Mouse (Mus musculus) hematopoietic stem cell, adult 5-6 weeks (primary cell): ENCODE results near the gene Gmeb1. TPM values are rescaled to one million over a fixed set of nuclear protein-coding genes. Genes with fewer than 3 reads are reported as not detected.
"Not testable (repeated sequence)": the region's sequence is repeated elsewhere in the genome, so short reads cannot be mapped to it uniquely, and the experiment has no call there.

Experiments
- ATAC-seq, 2 experiments: fragments of 125-278 bp in 1 of 2; replicated peaks in 1 of 2; 2 replicates each; pipeline ENCODE4 v1.8.0; 2016 to 2017; ENCODE audit warnings: inconsistent platforms in 2 of 2, mild to moderate bottlenecking in 2 of 2, moderate number of reproducible peaks in 2 of 2, low read depth in 1 of 2, moderate TSS enrichment in 1 of 2; ENCODE audit not compliant: low FRiP score in 2 of 2, poor library complexity in 2 of 2, severe bottlenecking in 2 of 2, insufficient read depth in 1 of 2, low TSS enrichment in 1 of 2
- total RNA-seq: library from RNA; stranded (forward); fragments of 172-1452, 232-1000 nt; gene quantifications from 2 replicates; pipeline ENCODE4 v1.2.3, GENCODE M21; 2017

Gmeb1 gene
- 25.0 and 31.9 TPM in 2 replicates for total RNA-seq

GRCm38 (mm10) chr4:132261514-132262357 lies at the start of gene Gmeb1:
Gene Gmeb1, minus strand, starts transcription at chr4:132261602.
- ATAC-seq = peak; percentile 37 to 44; a peak in 1 of 4 replicates

- ATAC-seq = peak; percentile 15 to 24; a peak in 1 of 4 replicates
Measured at GRCm38 (mm10) chr4:132309849-132310472, 48.6 kb upstream of the Gmeb1 start.

GRCm38 (mm10) chr4:132309140-132309848 lies 47.9 kb upstream of the Gmeb1 start:
- peak; percentile 31 to 41; a peak in 3 of 4 replicates for ATAC-seq

- peak; percentile 87 to 89 for ATAC-seq
Measured at GRCm38 (mm10) chr4:132308437-132309139, 47.2 kb upstream of the Gmeb1 start.

GRCm38 (mm10) chr4:132306004-132306403 lies 44.6 kb upstream of the Gmeb1 start:
- ATAC-seq = peak in 1 of 2 experiments; percentile 26; a peak in 1 of 4 replicates

GRCm38 (mm10) chr4:132305276-132305675 lies 43.9 kb upstream of the Gmeb1 start:
- no peak for ATAC-seq

- not testable (repeated sequence) for ATAC-seq
Measured at GRCm38 (mm10) chr4:132303484-132303883, 42.1 kb upstream of the Gmeb1 start.

- ATAC-seq = peak; percentile 70
Measured at GRCm38 (mm10) chr4:132302939-132303479, 41.6 kb upstream of the Gmeb1 start, which contains the start of gene Rab42. Gene Rab42, minus strand, starts transcription at chr4:132303385.

- ATAC-seq = no peak
Measured at GRCm38 (mm10) chr4:132301965-132302938, 40.9 kb upstream of the Gmeb1 start.

- no peak for ATAC-seq
Measured at GRCm38 (mm10) chr4:132301486-132301885, 40.1 kb upstream of the Gmeb1 start.

- no peak for ATAC-seq
Measured at GRCm38 (mm10) chr4:132299849-132300248, 38.4 kb upstream of the Gmeb1 start.

GRCm38 (mm10) chr4:132295696-132296390 lies 34.4 kb upstream of the Gmeb1 start:
- ATAC-seq = no peak

- no peak for ATAC-seq
Measured at GRCm38 (mm10) chr4:132293682-132294240, 32.4 kb upstream of the Gmeb1 start.

GRCm38 (mm10) chr4:132292988-132293387 lies 31.6 kb upstream of the Gmeb1 start:
- ATAC-seq = no peak

GRCm38 (mm10) chr4:132291624-132292335 lies 30.4 kb upstream of the Gmeb1 start:
- ATAC-seq = no peak
